Comparison of ENCODE assay signal across 12 mouse cellular contexts in genomic region chr10:127351285-127351595, GRCm38 (mm10). TPM values are rescaled to one million over a fixed set of nuclear protein-coding genes. Genes with fewer than 3 reads are reported as not detected.
DNase-seq lines count a peak whose midpoint lies in the region; ATAC-seq and TF ChIP-seq lines count a peak whose summit lies in the region.
"Had no signal": no experiment of that assay in that cellular context is flagged by ENCODE, and none has a peak within 500 bp of the region (broad histone marks: within the 10 kb centered on the region; RNA-seq: fewer than 3 reads in every experiment).

No protein-coding gene starts in this region.

- peaks cover 15% of the 10 kb centered on the region for H3K27me3 ChIP-seq in heart, embryonic 12.5 days (replicated peaks)
- H3K27me3 ChIP-seq in stomach, embryonic 16.5 days (ENCODE audit: control insufficient read depth, insufficient read depth, low read length) = no peaks in the 10 kb centered on the region
- no peaks in the 10 kb centered on the region for H3K27me3 ChIP-seq in stomach, postnatal 0 days (ENCODE audit: control insufficient read depth, insufficient read depth, low read length)
- peaks cover 16% of the 10 kb centered on the region for H3K27me3 ChIP-seq in liver, embryonic 13.5 days

- H3K4me2 ChIP-seq in heart, embryonic 12.5 days = peak overlapping the region; percentile 65; the same call in 1 of the 2 replicates
- H3K4me2 ChIP-seq in stomach, embryonic 16.5 days (ENCODE audit: low read depth, low read length) = no peak overlapping the region
- H3K4me2 ChIP-seq in stomach, postnatal 0 days (replicated peaks; ENCODE audit: low read depth) = no peak overlapping the region
- peak overlapping the region; percentile 50 for H3K4me2 ChIP-seq in liver, embryonic 13.5 days

- H3K27ac ChIP-seq in heart, embryonic 12.5 days (ENCODE audit: poor library complexity, severe bottlenecking) = no peak overlapping the region
- H3K27ac ChIP-seq in stomach, embryonic 16.5 days (ENCODE audit: low read length) = no peak overlapping the region
- no peak overlapping the region for H3K27ac ChIP-seq in stomach, postnatal 0 days (replicated peaks)
- 0 out of 2 replicates have a peak overlapping the region, but pooled peaks have one; percentile 53 for H3K27ac ChIP-seq in liver, embryonic 13.5 days

- H3K36me3 ChIP-seq in heart, embryonic 12.5 days = no peaks in the 10 kb centered on the region
- no peaks in the 10 kb centered on the region for H3K36me3 ChIP-seq in stomach, embryonic 16.5 days (ENCODE audit: control insufficient read depth, insufficient read depth, low read length)
- no peaks in the 10 kb centered on the region for H3K36me3 ChIP-seq in stomach, postnatal 0 days (ENCODE audit: control insufficient read depth, insufficient read depth, low read length)
- H3K36me3 ChIP-seq in liver, embryonic 13.5 days = no peaks in the 10 kb centered on the region

- no peak for TF ChIP-seq CTCF in stomach, postnatal 0 days (IDR thresholded peaks at IDR 0.05; ENCODE audit: low read depth)

- no peak for DNase-seq in heart, adult 18-20 months
- no peak for DNase-seq in stomach, postnatal 0 days (ENCODE audit: low spot score)
- no peak for DNase-seq in liver, embryonic 13.5 days
- DNase-seq in yolk sac, embryonic 10.5 days (ENCODE audit: low spot score) = no peak
- no peak for DNase-seq in layer of hippocampus, postnatal 25 days (ENCODE audit: extremely low spot score in 1 of 2, low spot score in 1 of 2)

- H3K9me3 ChIP-seq in heart, embryonic 12.5 days (replicated peaks) = no peaks in the 10 kb centered on the region
- no peaks in the 10 kb centered on the region for H3K9me3 ChIP-seq in stomach, embryonic 16.5 days (replicated peaks; ENCODE audit: control insufficient read depth, low read length)
- no peaks in the 10 kb centered on the region for H3K9me3 ChIP-seq in stomach, postnatal 0 days (ENCODE audit: control insufficient read depth, low read length)
- H3K9me3 ChIP-seq in liver, embryonic 13.5 days (replicated peaks) = no peaks in the 10 kb centered on the region

- H3K4me1 ChIP-seq in heart, embryonic 12.5 days (replicated peaks) = peaks cover 8% of the 10 kb centered on the region; the same call in 1 of the 2 replicates
- H3K4me1 ChIP-seq in stomach, embryonic 16.5 days (ENCODE audit: control insufficient read depth, insufficient read depth, low read length) = peaks cover 5% of the 10 kb centered on the region; the same call in 1 of the 2 replicates
- H3K4me1 ChIP-seq in stomach, postnatal 0 days (replicated peaks; ENCODE audit: control insufficient read depth, insufficient read depth) = no peaks in the 10 kb centered on the region
- peaks cover 32% of the 10 kb centered on the region for H3K4me1 ChIP-seq in liver, embryonic 13.5 days (replicated peaks)

- no peak for TF ChIP-seq EP300 in stomach, postnatal 0 days (optimal IDR thresholded peaks at IDR 0.05)

- 76% methylated on average over 8 of the region's 8 CpGs for WGBS in heart, embryonic 12.5 days
- 80% methylated on average over 8 of the region's 8 CpGs for WGBS in stomach, embryonic 16.5 days
- 88% methylated on average over 8 of the region's 8 CpGs for WGBS in stomach, postnatal 0 days
- 70% methylated on average over 8 of the region's 8 CpGs for WGBS in liver, embryonic 13.5 days (ENCODE audit: insufficient replicate concordance)

- no peak overlapping the region; the same call in 1 of the 2 replicates for H3K4me3 ChIP-seq in heart, embryonic 12.5 days
- H3K4me3 ChIP-seq in stomach, embryonic 16.5 days (replicated peaks; ENCODE audit: low read length) = no peak overlapping the region
- H3K4me3 ChIP-seq in stomach, postnatal 0 days (ENCODE audit: low read depth, low read length) = no peak overlapping the region
- peak overlapping the region; percentile 19; the same call in 1 of the 2 replicates for H3K4me3 ChIP-seq in liver, embryonic 13.5 days (replicated peaks)

- peak overlapping the region; percentile 57; the same call in 1 of the 2 replicates for H3K9ac ChIP-seq in heart, embryonic 12.5 days
- H3K9ac ChIP-seq in stomach, embryonic 16.5 days (ENCODE audit: low read length) = peak overlapping the region; percentile 44; the same call in 1 of the 2 replicates
- no peak overlapping the region for H3K9ac ChIP-seq in stomach, postnatal 0 days (ENCODE audit: low read length)
- H3K9ac ChIP-seq in liver, embryonic 13.5 days = peak overlapping the region; percentile 41; the same call in 1 of the 2 replicates

- no peak for ATAC-seq in heart, embryonic 12.5 days (ENCODE audit: insufficient number of reproducible peaks, low FRiP score)
- no peak for ATAC-seq in stomach, embryonic 16.5 days (ENCODE audit: insufficient read depth, low FRiP score)
- no peak for ATAC-seq in stomach, postnatal 0 days (ENCODE audit: low FRiP score, low TSS enrichment)
- ATAC-seq in liver, embryonic 13.5 days (ENCODE audit: low read depth) = no peak
- no peak for ATAC-seq in monocyte, adult 5-6 weeks (replicated peaks; ENCODE audit: insufficient number of reproducible peaks, low FRiP score, low TSS enrichment, poor library complexity, severe bottlenecking)

RNA-seq across cellular contexts. Expression of gene Inhbe, which starts 3.0 kb away (rescaled TPM):
- not detected in 2 replicates for polyA plus RNA-seq in heart, embryonic 12.5 days (2016; fragmentation: Nextera tagmentation; extraction: Ambion mirVana)
- total RNA-seq in heart, adult 18-20 months (2021) = not detected
- 0.06 TPM in 1 of 2 replicates, not detected in the other for polyA plus RNA-seq in stomach, embryonic 16.5 days (2015; fragmentation: Nextera tagmentation; extraction: Ambion mirVana)
- polyA plus RNA-seq in stomach, postnatal 0 days (2015; fragmentation: Nextera tagmentation; extraction: Ambion mirVana) = 0.02 and 0.12 TPM in 2 replicates
- 0.32 and 0.38 TPM in 2 replicates for polyA plus RNA-seq in liver, embryonic 13.5 days (2015; fragmentation: Nextera tagmentation; extraction: Ambion mirVana)
- not detected in 3 replicates for total RNA-seq in monocyte, adult 5-6 weeks (2017)
- total RNA-seq in layer of hippocampus, postnatal 25 days (2021) = not detected
- polyA plus RNA-seq: erythroblast, embryonic 14.5 days; heart, embryonic 16.5 days; lung, embryonic 16.5 days; thymus, postnatal 0 days had no signal

RNA-seq across cellular contexts. Expression of gene Gli1, which starts 9.5 kb away (rescaled TPM):
- polyA plus RNA-seq in heart, embryonic 12.5 days (2016; fragmentation: Nextera tagmentation; extraction: Ambion mirVana) = 0.31 and 0.41 TPM in 2 replicates
- total RNA-seq in heart, adult 18-20 months (2021) = under 1 TPM; 0.82 to 0.87 TPM
- polyA plus RNA-seq in stomach, embryonic 16.5 days (2015; fragmentation: Nextera tagmentation; extraction: Ambion mirVana) = 9.8 and 9.9 TPM in 2 replicates
- 2.3 and 2.4 TPM in 2 replicates for polyA plus RNA-seq in stomach, postnatal 0 days (2015; fragmentation: Nextera tagmentation; extraction: Ambion mirVana)
- 0.21 and 0.31 TPM in 2 replicates for polyA plus RNA-seq in liver, embryonic 13.5 days (2015; fragmentation: Nextera tagmentation; extraction: Ambion mirVana)
- not detected in 3 replicates for total RNA-seq in monocyte, adult 5-6 weeks (2017)
- total RNA-seq in layer of hippocampus, postnatal 25 days (2021) = 1 to 10 TPM; 2.1 to 3.3 TPM
- polyA plus RNA-seq: erythroblast, embryonic 14.5 days had no signal

RNA-seq across cellular contexts. Expression of gene Inhbc, which starts 19.0 kb away (rescaled TPM):
- not detected in 2 replicates for polyA plus RNA-seq in heart, embryonic 12.5 days (2016; fragmentation: Nextera tagmentation; extraction: Ambion mirVana)
- total RNA-seq in heart, adult 18-20 months (2021) = not detected
- polyA plus RNA-seq in stomach, embryonic 16.5 days (2015; fragmentation: Nextera tagmentation; extraction: Ambion mirVana) = 0.15 and 0.27 TPM in 2 replicates
- polyA plus RNA-seq in stomach, postnatal 0 days (2015; fragmentation: Nextera tagmentation; extraction: Ambion mirVana) = 0.15 TPM in 1 of 2 replicates, not detected in the other
- 1.6 and 2.0 TPM in 2 replicates for polyA plus RNA-seq in liver, embryonic 13.5 days (2015; fragmentation: Nextera tagmentation; extraction: Ambion mirVana)
- not detected in 3 replicates for total RNA-seq in monocyte, adult 5-6 weeks (2017)
- total RNA-seq in layer of hippocampus, postnatal 25 days (2021) = not detected
- polyA plus RNA-seq: erythroblast, embryonic 14.5 days; heart, embryonic 16.5 days; lung, embryonic 16.5 days; thymus, postnatal 0 days had no signal

RNA-seq across cellular contexts. Expression of gene R3hdm2, which starts 28.9 kb away (rescaled TPM):
- 35.8 and 36.6 TPM in 2 replicates for polyA plus RNA-seq in heart, embryonic 12.5 days (2016; fragmentation: Nextera tagmentation; extraction: Ambion mirVana)
- 100 to 1,000 TPM; 146 to 169 TPM for total RNA-seq in heart, adult 18-20 months (2021)
- polyA plus RNA-seq in stomach, embryonic 16.5 days (2015; fragmentation: Nextera tagmentation; extraction: Ambion mirVana) = 19.3 and 22.5 TPM in 2 replicates
- polyA plus RNA-seq in stomach, postnatal 0 days (2015; fragmentation: Nextera tagmentation; extraction: Ambion mirVana) = 14.3 and 17.6 TPM in 2 replicates
- polyA plus RNA-seq in liver, embryonic 13.5 days (2015; fragmentation: Nextera tagmentation; extraction: Ambion mirVana) = 14.4 and 15.3 TPM in 2 replicates
- 32.1 to 81.2 TPM (median 33.7 TPM) in 3 replicates for total RNA-seq in monocyte, adult 5-6 weeks (2017)
- total RNA-seq in layer of hippocampus, postnatal 25 days (2021) = 100 to 1,000 TPM; 153 to 200 TPM

RNA-seq across cellular contexts. Expression of gene Arhgap9, which starts 29.5 kb away (rescaled TPM):
- 0.89 and 1.8 TPM in 2 replicates for polyA plus RNA-seq in heart, embryonic 12.5 days (2016; fragmentation: Nextera tagmentation; extraction: Ambion mirVana)
- 1 to 10 TPM; 4.0 to 5.4 TPM for total RNA-seq in heart, adult 18-20 months (2021)
- polyA plus RNA-seq in stomach, embryonic 16.5 days (2015; fragmentation: Nextera tagmentation; extraction: Ambion mirVana) = 4.2 and 6.6 TPM in 2 replicates
- polyA plus RNA-seq in stomach, postnatal 0 days (2015; fragmentation: Nextera tagmentation; extraction: Ambion mirVana) = 5.2 and 5.7 TPM in 2 replicates
- 14.0 and 15.1 TPM in 2 replicates for polyA plus RNA-seq in liver, embryonic 13.5 days (2015; fragmentation: Nextera tagmentation; extraction: Ambion mirVana)
- total RNA-seq in monocyte, adult 5-6 weeks (2017) = 101 to 125 TPM (median 109 TPM) in 3 replicates
- total RNA-seq in layer of hippocampus, postnatal 25 days (2021) = 1 to 10 TPM in 1 of 2 experiments, under 1 TPM in 1; 0.89 to 1.1 TPM

Comparison
In these comparisons a context has a peak if more than half of its experiments do, and no peak if none do; other contexts are left out.
1. H3K4me2 ChIP-seq: peak in heart, embryonic 12.5 days (single experiment) and liver, embryonic 13.5 days (single experiment); none in stomach, embryonic 16.5 days (single experiment) and stomach, postnatal 0 days (single experiment).